Mouse (Mus musculus): ENCODE results near the gene Iqschfp.

DNA sequence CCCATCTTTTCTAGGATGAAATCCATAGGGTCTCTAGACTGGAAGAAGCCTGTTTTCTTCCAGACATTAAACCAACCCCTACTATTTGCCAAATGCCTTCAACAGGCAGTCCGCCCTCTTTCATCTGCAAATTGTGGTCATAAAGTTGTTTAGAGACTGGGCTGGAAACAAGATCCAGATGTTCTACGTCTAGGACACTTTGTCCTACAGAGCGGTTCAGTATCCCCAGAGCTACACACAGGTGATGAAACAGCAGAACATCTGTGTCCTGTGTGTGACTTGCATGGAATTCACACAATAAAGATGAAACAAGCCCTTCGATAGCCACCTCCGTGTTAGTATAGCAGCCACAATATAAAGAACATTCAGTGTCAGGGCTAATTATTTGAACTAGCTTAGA, 596.3 kb downstream of the Iqschfp start:
- TF ChIP-seq CTCF (IDR thresholded peaks at IDR 0.05; ENCODE audit: extremely low read depth, insufficient read depth, low read length): no peak
- TF ChIP-seq POLR2A (IDR thresholded peaks at IDR 0.05; ENCODE audit: extremely low read depth, insufficient read depth, low read length): no peak

All from cortical plate, adult 2 months (tissue).